Mouse (Mus musculus) left cerebral cortex, postnatal 36 days (tissue): Measurements from ENCODE around the gene Zfp385c. TPM values are rescaled to one million over a fixed set of nuclear protein-coding genes. Genes with fewer than 3 reads are reported as not detected.

Source experiments
- DNase-seq, 2 experiments: peaks; one replicate each; pipeline ENCODE4 v3.0.0; 2021 to 2022; ENCODE audit warnings: low spot score in 2 of 2, mixed read lengths in 1 of 2
- intact Hi-C: fragments of 180-260 bp; cut with DNase I; formaldehyde crosslinking; loops from one replicate; pipeline ENCODE4 v1.15.1; 2025
- total RNA-seq, 2 experiments: library from RNA; stranded (reverse); gene quantifications; 2 replicates each; pipeline ENCODE4 v1.2.3; 2021

Gene Zfp385c
- total RNA-seq, 2 experiments from 2014 or later, result 0.39 to 0.47 TPM

DNA sequence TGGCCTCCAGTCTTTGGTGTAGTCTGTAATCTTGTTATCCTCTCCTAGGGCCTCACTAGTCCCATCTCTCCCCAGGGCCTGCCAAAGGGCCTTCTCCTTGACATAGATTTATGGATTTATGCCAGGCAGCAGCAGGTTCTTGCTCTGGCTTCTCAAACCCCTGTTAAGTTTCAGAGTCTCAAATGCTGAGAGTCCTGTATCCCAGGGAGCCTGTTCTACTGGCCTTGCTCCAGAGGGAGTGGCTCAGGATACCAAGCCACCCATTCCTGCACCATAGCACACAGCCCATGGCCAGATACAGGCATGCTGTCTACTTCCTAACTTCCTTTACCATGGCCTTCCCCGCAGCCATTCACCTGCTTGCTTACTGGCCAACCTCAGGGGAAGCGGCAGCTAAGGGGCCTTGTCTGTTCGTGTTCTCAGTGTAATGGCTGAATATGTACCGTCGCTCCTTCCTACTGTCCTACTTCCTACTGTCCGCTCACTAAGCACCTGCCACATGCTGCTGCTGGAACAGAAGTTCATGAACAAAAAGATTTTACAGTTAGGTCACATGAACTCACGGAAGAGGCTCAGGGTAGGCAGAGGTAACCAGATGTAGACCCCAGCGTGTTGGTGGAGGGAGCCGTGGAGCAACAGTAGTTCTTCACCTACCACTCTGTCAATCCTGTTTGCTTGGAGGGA is 113.0 kb downstream of the Zfp385c start:
- DNase-seq, result no peak
- intact Hi-C loops, result no loop called here

DNA sequence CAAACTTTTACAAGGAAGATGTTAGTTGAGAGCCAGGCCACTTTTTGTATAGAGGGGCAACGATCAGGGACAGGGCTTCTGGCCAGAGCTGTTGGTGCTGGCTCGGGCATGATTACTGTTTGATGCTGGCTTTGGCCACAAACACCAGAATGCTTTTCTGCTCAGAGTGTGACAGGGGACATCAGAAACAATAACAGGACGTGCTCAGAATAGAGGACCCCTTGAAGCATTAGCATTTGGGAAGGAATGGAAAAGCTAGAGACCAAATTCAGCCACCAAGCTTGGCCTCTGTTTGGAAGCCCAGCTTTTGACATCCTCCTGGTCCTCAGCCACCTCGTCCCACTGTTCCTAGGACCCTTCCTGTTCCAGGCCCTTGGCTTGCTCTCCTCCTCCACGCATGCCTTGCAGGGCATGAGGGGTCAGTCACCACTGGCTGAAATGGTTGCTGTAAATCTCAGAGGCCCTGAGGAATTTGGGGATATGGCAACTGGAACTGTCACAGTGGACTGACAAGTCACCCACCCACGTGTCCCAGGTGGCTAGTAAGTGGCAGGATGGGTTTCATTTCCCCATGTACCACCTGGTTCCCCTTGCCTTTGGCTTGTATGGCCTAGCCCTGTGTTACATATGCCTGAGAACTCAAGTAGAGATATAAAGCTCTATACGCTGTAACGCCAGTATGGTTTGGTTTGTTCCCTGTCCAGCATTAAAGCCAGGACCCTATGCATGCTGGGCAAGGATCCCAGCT is 114.2 kb downstream of the Zfp385c start:
- DNase-seq, result no peak
- intact Hi-C loops, result no loop called here

Other genes starting within 250 kb of the Zfp385c start
- 10 to 100 TPM; 95.1 to 97.8 TPM for gene Klhl11, start 219.7 kb downstream of the Zfp385c start, total RNA-seq
- gene Acly, start 164.5 kb downstream of the Zfp385c start, total RNA-seq, result 100 to 1,000 TPM; 117 to 123 TPM
- under 1 TPM; 0.32 to 0.86 TPM for gene Ttc25, start 146.8 kb downstream of the Zfp385c start, total RNA-seq
- gene Cnp, start 117.6 kb downstream of the Zfp385c start, total RNA-seq, result 100 to 1,000 TPM; 167 to 298 TPM
- gene Nkiras2, start 73.2 kb downstream of the Zfp385c start, total RNA-seq, result 10 to 100 TPM; 13.1 to 13.7 TPM
- 100 to 1,000 TPM; 215 to 247 TPM for gene Dnajc7, start 72.3 kb downstream of the Zfp385c start, total RNA-seq
- gene Dhx58, start 11.8 kb upstream of the Zfp385c start, total RNA-seq, result 1 to 10 TPM; 2.0 to 2.8 TPM
- gene Kat2a, start 20.0 kb upstream of the Zfp385c start, total RNA-seq, result 10 to 100 TPM; 63.1 to 65.4 TPM
- not detected for gene Hspb9, start 21.4 kb upstream of the Zfp385c start, total RNA-seq
- 100 to 1,000 TPM; 138 to 156 TPM for gene Rab5c, start 45.8 kb upstream of the Zfp385c start, total RNA-seq
- 10 to 100 TPM; 12.6 to 19.1 TPM for gene Kcnh4, start 67.5 kb upstream of the Zfp385c start, total RNA-seq
- under 1 TPM; 0.59 to 0.77 TPM for gene Hcrt, start 70.5 kb upstream of the Zfp385c start, total RNA-seq
- 1 to 10 TPM; 6.6 to 8.0 TPM for gene Ghdc, start 78.5 kb upstream of the Zfp385c start, total RNA-seq
- gene Stat5b, start 158.3 kb upstream of the Zfp385c start, total RNA-seq, result 10 to 100 TPM; 22.3 to 23.1 TPM
- gene Stat5a, start 166.9 kb upstream of the Zfp385c start, total RNA-seq, result 1 to 10 TPM; 1.3 to 1.4 TPM
- 10 to 100 TPM; 29.6 to 44.7 TPM for gene Stat3, start 247.1 kb upstream of the Zfp385c start, total RNA-seq